Mouse (Mus musculus) ovary, postnatal 14 days (tissue): Measurements from ENCODE around the gene Fam189b.
A peak's percentile ranks its signal among the peaks of the same experiment; 100 is the strongest.
"Not testable (repeated sequence)": the region's sequence is repeated elsewhere in the genome, so short reads cannot be mapped to it uniquely, and the experiment has no call there.

Experiments used
- DNase-seq: peaks from one replicate; pipeline ENCODE4 v3.0.0; 2022; ENCODE audit warnings: low spot score

Fam189b gene

DNA sequence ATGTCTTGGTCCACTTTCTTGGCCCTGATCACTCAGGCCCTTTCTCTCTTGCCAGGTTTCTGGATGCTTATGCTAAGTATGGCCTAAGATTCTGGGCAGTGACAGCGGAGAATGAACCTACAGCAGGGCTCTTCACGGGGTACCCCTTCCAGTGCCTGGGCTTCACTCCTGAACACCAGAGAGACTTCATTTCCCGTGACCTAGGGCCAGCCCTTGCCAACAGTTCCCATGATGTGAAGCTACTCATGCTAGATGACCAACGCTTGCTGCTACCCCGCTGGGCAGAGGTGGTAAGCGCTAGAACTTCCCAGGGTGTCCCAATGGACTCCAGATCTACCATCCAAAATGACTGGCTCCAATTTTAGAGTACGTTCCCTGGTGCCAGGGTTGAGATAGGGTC, 23.1 kb downstream of the Fam189b start:
- no peak for DNase-seq

- no peak for DNase-seq
These were observed 23.8 kb downstream of the Fam189b start for GRCm38 (mm10) chr3:89206695-89207094.

DNA sequence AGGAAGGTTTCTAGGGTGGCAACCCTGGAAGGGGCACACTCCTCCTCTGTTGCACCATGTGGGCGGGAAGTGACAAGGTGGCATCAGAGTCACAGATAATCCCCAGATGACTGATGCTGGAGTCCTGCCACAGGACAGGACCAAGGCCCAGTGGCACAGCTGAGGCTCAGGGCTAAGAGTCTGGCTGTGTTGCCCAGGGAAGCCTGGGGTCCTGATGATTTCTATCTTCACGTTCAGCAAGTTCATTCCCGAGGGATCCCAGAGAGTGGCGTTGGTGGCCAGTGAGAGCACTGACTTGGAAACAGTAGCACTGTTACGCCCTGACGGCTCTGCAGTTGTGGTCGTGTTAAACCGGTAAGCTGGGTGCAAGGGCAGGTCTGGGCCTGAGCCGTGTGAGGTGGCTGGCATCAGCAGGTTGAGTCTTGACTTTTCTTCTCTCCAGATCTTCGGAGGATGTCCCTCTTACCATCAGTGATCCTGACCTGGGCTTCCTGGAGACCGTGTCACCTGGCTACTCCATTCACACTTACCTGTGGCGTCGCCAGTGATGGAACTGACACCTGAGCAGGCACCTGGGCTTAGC, 25.2 kb downstream of the Fam189b start:
- DNase-seq = no peak

DNA sequence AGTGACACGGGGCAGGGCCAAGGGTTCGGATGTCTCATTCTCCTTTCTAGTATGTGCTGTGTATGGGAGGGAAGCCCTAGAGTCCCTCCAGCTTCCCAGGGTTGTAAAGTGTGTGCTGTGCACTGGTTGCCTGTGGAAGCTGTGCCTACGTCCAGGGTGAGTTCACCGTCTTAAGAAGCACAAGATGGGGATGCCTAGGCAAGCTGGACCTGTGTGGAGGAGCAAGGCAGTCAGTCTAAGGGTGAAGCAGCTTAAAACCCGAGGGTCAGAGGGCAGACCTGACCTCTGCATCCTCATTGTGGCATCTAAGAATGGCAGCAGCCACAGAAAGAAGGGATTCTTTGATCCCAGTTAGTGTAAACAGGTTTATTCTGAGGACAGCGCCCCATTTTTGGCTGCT, 25.8 kb downstream of the Fam189b start:
- DNase-seq = no peak

GRCm38 (mm10) chr3:89209731-89210130, 26.8 kb downstream of the Fam189b start:
- no peak for DNase-seq

GRCm38 (mm10) chr3:89210162-89210561, 27.2 kb downstream of the Fam189b start:
- no peak for DNase-seq

DNA sequence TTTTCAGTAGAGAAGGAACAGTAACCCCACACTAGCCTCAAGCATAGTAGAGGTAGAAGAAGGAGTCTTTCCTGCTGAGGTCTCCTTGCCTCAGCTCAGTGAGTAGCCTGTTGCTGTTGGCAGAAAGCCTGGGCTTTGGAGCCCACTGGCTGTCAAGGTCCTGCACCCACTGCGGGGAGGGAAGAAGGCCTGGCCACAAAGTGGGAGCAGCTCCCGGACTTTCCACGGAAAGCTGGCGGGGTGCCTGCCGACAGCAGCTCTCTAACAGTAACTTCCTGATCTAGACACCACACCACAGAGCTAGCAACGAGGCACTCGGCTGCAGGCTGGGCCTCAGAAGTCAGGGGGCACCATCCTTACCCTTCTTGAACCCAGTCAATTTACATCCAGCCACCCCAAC, 27.8 kb downstream of the Fam189b start:
- DNase-seq = no peak

- peak; percentile 90 for DNase-seq
These were observed 31.0 kb downstream of the Fam189b start for GRCm38 (mm10) chr3:89213803-89214530.

GRCm38 (mm10) chr3:89214681-89215411, 31.9 kb downstream of the Fam189b start, which contains the start of gene Thbs3:
Gene Thbs3, plus strand, starts transcription at chr3:89215180.
- no peak for DNase-seq

GRCm38 (mm10) chr3:89215853-89216252, 32.9 kb downstream of the Fam189b start:
- peak; percentile 76 for DNase-seq

DNA sequence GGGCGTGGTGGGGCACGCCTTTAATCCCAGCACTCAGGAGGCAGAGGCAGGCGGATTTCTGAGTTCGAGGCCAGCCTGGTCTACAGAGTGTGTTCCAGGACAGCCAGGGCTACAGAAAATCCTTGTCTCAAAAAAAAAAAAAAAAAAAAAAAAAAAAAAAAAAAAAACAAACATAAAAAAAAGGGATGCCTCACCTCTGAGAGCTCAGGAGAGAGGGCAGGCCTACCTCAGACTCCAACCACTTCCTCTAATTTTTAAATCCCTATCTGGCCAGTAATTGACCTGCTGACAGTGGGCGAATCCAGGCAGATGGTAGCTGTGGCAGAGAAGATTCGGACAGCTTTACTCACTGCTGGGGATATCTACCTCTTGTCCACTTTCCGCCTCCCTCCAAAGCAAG, 33.5 kb downstream of the Fam189b start:
- DNase-seq = not testable (repeated sequence)

DNA sequence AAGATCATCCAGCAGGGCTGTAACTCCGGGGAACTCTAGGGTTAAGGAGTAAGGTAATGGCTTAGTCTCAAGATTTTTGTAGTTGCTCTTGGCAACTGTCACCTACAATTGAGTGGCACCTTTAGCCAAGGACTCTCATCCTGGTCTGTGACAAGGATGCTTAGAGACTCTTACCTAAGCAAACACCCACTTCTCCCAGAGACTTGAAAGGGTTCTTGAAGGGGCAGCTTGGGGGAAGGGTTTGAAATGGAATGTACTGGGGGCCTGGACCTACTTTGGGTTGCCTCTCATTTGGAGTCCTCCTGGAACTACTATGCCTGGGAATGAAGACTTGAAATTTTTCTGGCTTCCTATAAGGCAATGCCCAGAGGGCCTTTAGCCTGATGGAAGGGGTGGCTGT, 35.3 kb downstream of the Fam189b start:
- DNase-seq = no peak

- DNase-seq = no peak
These were observed 36.6 kb downstream of the Fam189b start for GRCm38 (mm10) chr3:89219546-89219945.

GRCm38 (mm10) chr3:89221167-89221566, 38.2 kb downstream of the Fam189b start:
- DNase-seq = no peak

DNA sequence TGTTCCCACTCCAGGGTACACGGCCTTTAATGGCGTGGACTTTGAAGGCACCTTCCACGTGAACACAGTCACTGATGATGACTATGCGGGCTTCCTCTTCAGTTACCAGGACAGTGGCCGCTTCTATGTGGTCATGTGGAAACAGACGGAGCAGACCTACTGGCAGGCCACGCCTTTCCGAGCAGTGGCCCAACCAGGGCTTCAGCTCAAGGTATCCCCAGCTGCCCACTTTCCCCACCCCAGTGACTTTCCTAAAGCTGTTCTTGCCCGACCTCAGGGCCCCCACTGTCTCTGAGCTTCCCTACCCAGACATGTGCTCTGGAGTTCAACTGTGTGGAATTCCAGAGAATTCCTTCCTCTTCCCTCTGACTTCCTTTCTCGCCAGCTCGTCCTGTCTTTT, 41.9 kb downstream of the Fam189b start:
- no peak for DNase-seq

DNA sequence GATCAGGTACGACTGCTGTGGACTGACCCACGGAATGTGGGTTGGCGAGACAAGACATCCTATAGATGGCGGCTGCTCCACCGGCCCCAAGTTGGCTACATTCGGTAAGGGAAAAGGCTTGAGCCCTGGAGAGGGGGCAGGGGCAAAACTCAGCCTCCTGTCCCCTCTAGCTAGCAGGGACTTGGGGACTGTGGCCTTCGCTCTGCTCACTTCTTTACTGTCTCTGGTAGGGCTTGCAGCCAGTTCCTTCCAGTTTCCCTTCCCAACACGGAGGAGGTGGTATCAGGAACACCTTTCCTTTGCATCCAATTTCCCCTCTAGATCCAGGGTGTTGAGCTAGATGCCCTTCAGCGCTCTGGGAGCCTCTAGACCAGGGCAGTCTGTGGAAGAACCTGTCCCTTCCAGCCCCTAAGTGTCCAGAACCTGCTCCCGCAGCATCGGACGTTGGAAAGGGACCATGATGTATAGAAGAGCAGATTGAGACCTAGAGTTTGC, 42.4 kb downstream of the Fam189b start:
- DNase-seq = no peak

DNA sequence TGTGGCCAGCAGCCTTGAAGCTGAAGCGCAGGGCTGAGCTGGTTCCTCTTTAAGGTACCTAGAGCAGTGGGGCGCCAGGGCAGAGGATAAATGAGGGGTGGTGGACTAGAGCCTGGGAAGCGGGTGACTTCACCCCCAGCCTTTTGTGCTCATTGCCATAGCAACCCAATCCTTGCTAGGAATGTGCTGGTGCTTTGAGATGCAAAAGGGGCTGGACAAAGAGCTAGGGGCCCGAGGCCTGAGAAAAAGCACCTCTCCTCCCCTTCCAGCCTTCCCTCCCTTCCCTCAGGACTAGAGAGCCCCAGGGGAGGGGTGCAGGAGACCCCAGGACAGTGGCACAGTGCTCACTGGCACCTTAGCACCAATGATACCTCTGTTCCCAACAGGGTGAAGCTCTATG, 43.0 kb downstream of the Fam189b start:
- no peak for DNase-seq

DNA sequence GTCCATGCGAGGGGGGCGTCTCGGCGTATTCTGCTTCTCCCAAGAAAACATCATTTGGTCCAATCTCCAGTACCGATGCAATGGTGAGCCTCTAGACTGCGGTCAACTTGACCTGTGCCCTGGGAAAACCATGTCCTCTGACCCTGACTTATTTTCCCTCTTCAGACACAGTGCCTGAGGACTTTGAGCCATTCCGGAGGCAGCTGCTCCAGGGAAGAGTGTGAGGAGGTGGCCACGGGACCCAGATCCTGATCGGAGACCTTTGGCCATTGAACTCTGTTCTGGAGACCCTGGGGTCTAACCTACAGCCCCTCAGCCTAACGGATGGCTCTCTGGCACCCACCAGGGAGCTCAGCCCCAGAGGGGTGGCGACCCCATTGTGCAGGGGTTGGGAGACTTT, 43.4 kb downstream of the Fam189b start:
- no peak for DNase-seq

DNA sequence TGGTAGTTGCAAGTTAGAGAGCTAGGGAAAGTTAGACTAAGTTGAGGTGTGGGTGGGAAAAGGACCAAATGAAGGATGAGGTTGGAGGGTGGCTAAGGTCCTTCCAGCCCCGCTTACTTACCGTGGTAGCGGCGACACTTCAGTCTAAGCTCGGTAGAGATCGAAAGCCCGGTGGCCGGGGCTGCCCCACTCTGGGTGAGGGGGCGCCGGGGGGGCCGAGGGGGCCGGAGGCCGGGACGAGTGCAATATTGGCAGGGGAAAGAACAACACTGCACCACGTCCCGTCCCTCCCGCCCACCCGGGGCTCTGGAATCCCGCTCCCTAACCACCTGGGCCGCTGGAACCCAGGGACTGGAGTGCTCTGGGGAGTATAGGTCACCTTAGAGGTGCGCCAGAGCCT, 44.0 kb downstream of the Fam189b start, which contains the start of gene Mtx1:
Gene Mtx1, minus strand, starts transcription at position 189 of the 400 bp plus-strand sequence.
- DNase-seq = no peak

DNA sequence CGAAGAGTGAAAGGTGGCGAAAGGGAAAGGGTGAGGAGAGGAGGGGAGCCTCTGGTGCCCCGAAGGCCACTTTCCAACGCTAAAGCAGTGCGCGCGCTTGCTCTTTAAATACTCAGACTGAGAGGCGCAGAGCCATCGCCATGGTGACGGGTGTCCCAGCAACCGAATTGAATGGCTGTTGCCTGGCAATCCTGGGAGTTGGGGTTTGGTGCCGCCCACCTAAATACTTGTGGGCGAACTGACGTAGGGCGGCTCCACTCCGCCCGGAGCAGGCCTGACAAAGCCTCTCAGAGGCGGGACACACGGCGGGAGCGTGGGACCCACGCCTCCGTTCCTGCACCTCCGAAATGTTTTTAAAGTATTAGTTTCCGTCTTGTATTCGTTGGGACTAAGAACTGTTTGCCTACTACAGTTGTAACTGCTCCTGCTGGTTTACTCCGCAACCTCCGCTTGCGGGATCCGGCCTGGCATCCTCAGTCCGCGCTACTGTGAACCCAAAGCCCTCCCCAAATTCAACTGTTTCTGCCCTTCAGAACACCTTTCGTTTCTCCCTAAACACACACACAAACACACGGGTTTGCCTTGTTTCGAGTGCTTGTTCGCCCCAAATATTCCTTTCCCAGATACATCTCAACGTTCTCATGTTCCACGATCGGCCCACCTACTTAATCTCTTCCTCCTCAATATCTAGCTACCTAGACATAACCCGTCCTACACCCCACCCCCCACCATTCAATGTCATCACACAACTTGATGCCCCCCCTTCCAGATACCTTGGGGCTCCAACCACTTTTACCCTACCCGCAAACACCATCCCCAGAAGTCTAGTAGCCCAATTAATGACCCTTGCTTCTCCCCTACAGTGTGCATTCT, 44.6 kb downstream of the Fam189b start:
- peak; percentile 74 for DNase-seq

DNA sequence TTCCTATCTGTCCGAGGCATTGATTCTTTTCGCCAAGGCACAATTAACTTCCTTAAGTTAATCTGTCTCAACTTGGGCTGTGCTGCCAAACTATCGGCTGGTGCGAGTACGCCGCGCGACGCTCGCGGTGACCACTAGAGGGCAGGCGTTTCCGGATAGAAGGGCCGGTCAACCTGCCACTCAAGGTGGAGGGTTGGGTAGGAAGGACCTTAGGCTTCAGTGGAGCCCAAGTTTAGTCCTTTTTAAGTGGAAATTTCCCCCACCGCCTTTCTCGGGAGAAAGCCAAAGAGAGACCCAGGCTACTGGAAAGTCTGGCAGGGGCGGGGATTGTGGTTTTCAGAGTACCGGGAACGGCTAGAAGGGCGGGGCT, 45.2 kb downstream of the Fam189b start:
- peak; percentile 87 for DNase-seq

DNA sequence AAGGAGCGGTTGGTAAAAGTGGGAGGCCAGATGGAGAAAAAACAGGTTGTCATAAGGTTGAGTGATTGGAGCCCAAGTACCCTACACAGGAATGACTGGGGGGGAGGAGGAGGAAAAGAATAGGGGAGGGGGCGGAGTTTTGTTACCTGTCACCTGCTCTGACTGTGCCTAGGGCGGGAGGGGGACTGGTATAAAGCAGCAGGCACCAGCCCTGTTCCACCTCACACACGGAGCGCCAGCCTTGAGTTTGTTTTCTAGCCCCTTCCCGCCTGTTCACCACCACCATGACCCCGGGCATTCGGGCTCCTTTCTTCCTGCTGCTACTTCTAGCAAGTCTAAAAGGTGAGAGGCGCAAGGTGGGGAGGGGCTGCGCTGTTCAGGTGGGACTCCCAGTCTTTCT, 45.9 kb downstream of the Fam189b start, which contains the start of gene Muc1:
Gene Muc1, plus strand, starts transcription at position 222 of the 400 bp plus-strand sequence.
- DNase-seq = no peak
